In the genomic region with DNA sequence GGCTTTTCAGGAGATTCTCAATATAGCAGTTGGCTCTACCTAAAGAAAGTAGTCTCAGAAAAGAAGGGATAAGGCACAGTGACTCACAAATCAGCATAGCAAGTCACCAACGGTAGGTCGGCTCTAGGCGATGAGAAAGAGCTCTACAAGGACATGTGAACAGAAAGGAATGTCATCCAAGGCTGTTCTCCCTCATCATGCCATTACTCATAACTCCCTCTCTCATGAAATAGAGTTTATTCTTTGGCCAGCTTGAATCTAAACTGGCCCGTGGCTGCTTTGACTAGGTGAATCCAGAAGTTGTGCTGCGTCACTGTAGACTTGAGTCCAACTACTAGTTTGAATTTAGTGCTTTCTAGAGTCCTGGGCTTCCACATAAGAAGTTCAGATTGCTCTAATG, we compare ENCODE assay signal across 25 mouse cellular contexts.
"Had no signal": no experiment of that assay in that cellular context is flagged by ENCODE, and none has a peak within 500 bp of the region (broad histone marks: within the 10 kb centered on the region; RNA-seq: fewer than 3 reads in every experiment).

No protein-coding gene starts in this region.

- H3K4me3 ChIP-seq: heart, adult 2 months; heart, embryonic 13.5 days; heart, embryonic 15.5 days; hindbrain, embryonic 12.5 days; intestine, embryonic 15.5 days; kidney, embryonic 15.5 days; left cerebral cortex, adult 2 months; limb, embryonic 10.5 days; limb, embryonic 12.5 days; liver, embryonic 13.5 days; liver, embryonic 15.5 days had no signal

- DNase-seq: gastrocnemius, postnatal 14 days; gastrocnemius, postnatal 36 days; heart, adult 11 months; heart, adult 2 months; heart, postnatal 14 days; heart, postnatal 36 days; kidney, adult 11 months; kidney, adult 2 months; kidney, adult 9 months; kidney, postnatal 14 days; kidney, postnatal 36 days; liver; liver, embryonic 13.5 days; liver, postnatal 0 days had no signal

- H3K27ac ChIP-seq: heart, adult 2 months; heart, embryonic 13.5 days; heart, embryonic 15.5 days; hindbrain, embryonic 12.5 days; hindbrain, embryonic 14.5 days; intestine, embryonic 15.5 days; kidney, embryonic 15.5 days; kidney, postnatal 0 days; left cerebral cortex, adult 2 months; limb, embryonic 10.5 days; limb, embryonic 12.5 days; liver, embryonic 13.5 days; liver, embryonic 15.5 days had no signal
